Mouse (Mus musculus): ENCODE results near the gene Gtf2ird2.

The Gtf2ird2 gene

GRCm38 (mm10) chr5:134266404-134266803, 82.6 kb downstream of the Gtf2ird2 start:
- no peak for DNase-seq (ENCODE audit: low spot score in 2 of 2)

- no peak for DNase-seq (ENCODE audit: low spot score in 2 of 2)
Measured at GRCm38 (mm10) chr5:134268751-134269150, 84.9 kb downstream of the Gtf2ird2 start.

- DNase-seq (ENCODE audit: low spot score in 2 of 2): no peak
Measured at GRCm38 (mm10) chr5:134269751-134270150, 85.9 kb downstream of the Gtf2ird2 start.

GRCm38 (mm10) chr5:134270566-134270965, 86.7 kb downstream of the Gtf2ird2 start:
- DNase-seq (ENCODE audit: low spot score in 2 of 2): no peak

GRCm38 (mm10) chr5:134271421-134271820, 87.6 kb downstream of the Gtf2ird2 start:
- DNase-seq (ENCODE audit: low spot score in 2 of 2): no peak

- DNase-seq (ENCODE audit: low spot score in 2 of 2): no peak
Measured at GRCm38 (mm10) chr5:134272761-134273160, 88.9 kb downstream of the Gtf2ird2 start.

GRCm38 (mm10) chr5:134273761-134274160, 89.9 kb downstream of the Gtf2ird2 start:
- no peak for DNase-seq (ENCODE audit: low spot score in 2 of 2)

All from frontal cortex, postnatal 14 days (tissue).